Mouse (Mus musculus): Measurements from ENCODE around the gene Gm5788. TPM values are rescaled to one million over a fixed set of nuclear protein-coding genes. Genes with fewer than 3 reads are reported as not detected.
"Not testable (repeated sequence)": the region's sequence is repeated elsewhere in the genome, so short reads cannot be mapped to it uniquely, and the experiment has no call there.

Gene Gm5788
- polyA plus RNA-seq, 1 experiment from 2014 or later = not detected

GRCm38 (mm10) chr12:87482482-87482881, 12.0 kb upstream of the Gm5788 start:
- WGBS = 78% methylated on average over 5 of the region's 5 CpGs
- not testable (repeated sequence) for H3K27ac ChIP-seq (replicated peaks; ENCODE audit: low read depth, low read length); H3K27me3 ChIP-seq (ENCODE audit: control insufficient read depth, insufficient read depth, low read length); H3K4me2 ChIP-seq (ENCODE audit: low read depth, low read length); H3K4me1 ChIP-seq (ENCODE audit: control insufficient read depth, insufficient read depth, low read length); H3K9ac ChIP-seq (replicated peaks; ENCODE audit: low read length); ATAC-seq (replicated peaks; ENCODE audit: insufficient number of reproducible peaks, low FRiP score, low TSS enrichment, low read depth); H3K9me3 ChIP-seq (replicated peaks; ENCODE audit: control insufficient read depth, low read length); DNase-seq (ENCODE audit: low spot score); H3K4me3 ChIP-seq (ENCODE audit: low read depth, low read length); H3K36me3 ChIP-seq (replicated peaks; ENCODE audit: control insufficient read depth, insufficient read depth, low read depth, low read length)

DNA sequence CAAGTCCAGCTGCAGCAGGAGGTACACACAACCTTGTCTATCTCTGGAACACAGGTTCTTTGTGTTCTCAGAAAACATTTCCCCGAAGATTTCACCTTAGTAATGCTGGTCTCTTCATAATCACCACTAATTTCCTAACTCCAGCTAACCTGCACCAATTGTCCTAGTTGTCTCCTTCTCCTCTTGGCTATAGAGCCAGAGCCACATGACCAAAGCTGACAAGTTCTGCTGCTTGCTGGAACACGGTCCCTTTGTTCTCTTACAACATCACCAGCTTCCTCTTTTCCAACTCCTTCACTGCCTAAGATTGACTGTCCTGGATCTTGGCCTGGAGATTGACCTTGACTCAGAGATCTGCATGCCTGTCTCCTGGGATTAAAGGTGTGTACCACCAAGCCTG, 5.8 kb upstream of the Gm5788 start:
- H3K36me3 ChIP-seq (replicated peaks; ENCODE audit: control insufficient read depth, insufficient read depth, low read depth, low read length); H3K4me1 ChIP-seq (ENCODE audit: control insufficient read depth, insufficient read depth, low read length); H3K27ac ChIP-seq (replicated peaks; ENCODE audit: low read depth, low read length); H3K4me2 ChIP-seq (ENCODE audit: low read depth, low read length); H3K9me3 ChIP-seq (replicated peaks; ENCODE audit: control insufficient read depth, low read length); ATAC-seq (replicated peaks; ENCODE audit: insufficient number of reproducible peaks, low FRiP score, low TSS enrichment, low read depth); H3K4me3 ChIP-seq (ENCODE audit: low read depth, low read length); H3K9ac ChIP-seq (replicated peaks; ENCODE audit: low read length); DNase-seq (ENCODE audit: low spot score); H3K27me3 ChIP-seq (ENCODE audit: control insufficient read depth, insufficient read depth, low read length): not testable (repeated sequence)
- 52% methylated on average over 2 of the region's 2 CpGs for whole genome bisulfite sequencing

DNA sequence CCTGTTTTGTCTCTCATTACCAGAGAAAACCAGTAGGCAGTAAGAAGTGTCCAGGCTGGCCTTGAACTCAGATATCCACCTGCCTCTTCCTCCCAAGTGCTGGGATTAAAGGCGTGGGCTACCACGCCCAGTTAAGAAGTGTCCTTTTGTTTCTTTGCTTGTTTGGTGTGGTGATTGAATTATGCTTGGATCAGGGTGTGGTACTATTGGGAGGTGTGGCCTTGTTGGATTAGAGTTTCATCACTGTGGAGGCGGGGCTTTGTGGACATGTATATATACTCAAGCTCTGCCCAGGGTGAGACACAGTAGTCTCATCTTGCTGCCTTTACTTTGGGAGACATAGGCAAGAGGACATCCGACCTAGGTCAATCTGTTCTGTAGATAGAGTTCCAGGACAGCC, 19.5 kb downstream of the Gm5788 start, which contains the start of gene Gm8300:
Gene Gm8300, plus strand, starts transcription at position 301 of the 400 bp plus-strand sequence.
- not testable (repeated sequence) for H3K36me3 ChIP-seq (replicated peaks; ENCODE audit: control insufficient read depth, insufficient read depth, low read depth, low read length); ATAC-seq (replicated peaks; ENCODE audit: insufficient number of reproducible peaks, low FRiP score, low TSS enrichment, low read depth); H3K9me3 ChIP-seq (replicated peaks; ENCODE audit: control insufficient read depth, low read length); H3K4me2 ChIP-seq (ENCODE audit: low read depth, low read length); DNase-seq (ENCODE audit: low spot score); H3K4me3 ChIP-seq (ENCODE audit: low read depth, low read length); H3K27ac ChIP-seq (replicated peaks; ENCODE audit: low read depth, low read length); H3K9ac ChIP-seq (replicated peaks; ENCODE audit: low read length); H3K27me3 ChIP-seq (ENCODE audit: control insufficient read depth, insufficient read depth, low read length); H3K4me1 ChIP-seq (ENCODE audit: control insufficient read depth, insufficient read depth, low read length)
- 77% methylated on average over 4 of the region's 4 CpGs for WGBS

- not testable (repeated sequence) for H3K9ac ChIP-seq (replicated peaks; ENCODE audit: low read length); H3K4me3 ChIP-seq (ENCODE audit: low read depth, low read length); H3K4me1 ChIP-seq (ENCODE audit: control insufficient read depth, insufficient read depth, low read length); H3K9me3 ChIP-seq (replicated peaks; ENCODE audit: control insufficient read depth, low read length); ATAC-seq (replicated peaks; ENCODE audit: insufficient number of reproducible peaks, low FRiP score, low TSS enrichment, low read depth); H3K4me2 ChIP-seq (ENCODE audit: low read depth, low read length); DNase-seq (ENCODE audit: low spot score); H3K36me3 ChIP-seq (replicated peaks; ENCODE audit: control insufficient read depth, insufficient read depth, low read depth, low read length); H3K27me3 ChIP-seq (ENCODE audit: control insufficient read depth, insufficient read depth, low read length); H3K27ac ChIP-seq (replicated peaks; ENCODE audit: low read depth, low read length)
- 78% methylated on average over 3 of the region's 3 CpGs for WGBS
Observed at GRCm38 (mm10) chr12:87519616-87520015, 25.1 kb downstream of the Gm5788 start.

DNA sequence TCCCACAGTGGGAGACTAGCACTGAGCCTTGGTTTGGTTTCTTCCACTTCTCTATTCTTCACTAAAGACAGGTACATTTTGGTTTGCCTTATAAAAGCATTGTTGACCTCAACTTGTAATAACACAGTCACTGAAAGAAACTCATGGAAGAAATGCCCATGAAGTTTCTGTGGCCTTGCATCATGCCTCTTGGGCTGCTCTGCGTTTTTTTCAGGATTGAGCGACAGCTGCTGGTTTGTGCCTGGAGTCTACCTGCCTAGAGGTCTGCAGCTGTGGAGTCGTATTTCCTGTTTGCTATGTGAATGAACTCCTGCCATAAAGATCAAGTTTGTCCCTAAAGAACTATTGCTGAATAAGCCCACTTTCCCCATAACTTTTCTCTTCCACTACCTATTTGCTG, 49.4 kb downstream of the Gm5788 start:
- Histone ChIP-seq H3K4me1 (ENCODE audit: control insufficient read depth, insufficient read depth, low read length) (no peaks in the 10 kb centered on the region), H3K27me3 (ENCODE audit: control insufficient read depth, insufficient read depth, low read length) (no peaks in the 10 kb centered on the region), H3K4me2 (ENCODE audit: low read depth, low read length) (no peak overlapping the region), H3K4me3 (ENCODE audit: low read depth, low read length) (no peak overlapping the region), H3K9ac (replicated peaks; ENCODE audit: low read length) (no peak overlapping the region), H3K36me3 (replicated peaks; ENCODE audit: control insufficient read depth, insufficient read depth, low read depth, low read length) (no peaks in the 10 kb centered on the region), H3K27ac (replicated peaks; ENCODE audit: low read depth, low read length) (no peak overlapping the region), H3K9me3 (replicated peaks; ENCODE audit: control insufficient read depth, low read length) (no peaks in the 10 kb centered on the region)
- ATAC-seq (replicated peaks; ENCODE audit: insufficient number of reproducible peaks, low FRiP score, low TSS enrichment, low read depth) (no peak), DNase-seq (ENCODE audit: low spot score) (no peak)
- 83% methylated on average over 3 of the region's 3 CpGs for whole genome bisulfite sequencing

Other genes starting within 250 kb of the Gm5788 start
- gene Vipas39, start 228.5 kb upstream of the Gm5788 start, polyA plus RNA-seq (2014; fragmentation: Nextera tagmentation; extraction: Ambion mirVana) = 61.9 and 62.0 TPM in 2 replicates
- 245 and 266 TPM in 2 replicates for gene Ahsa1, start 228.2 kb upstream of the Gm5788 start, polyA plus RNA-seq (2014; fragmentation: Nextera tagmentation; extraction: Ambion mirVana)
- 0.34 and 0.98 TPM in 2 replicates for gene Ism2, start 195.0 kb upstream of the Gm5788 start, polyA plus RNA-seq (2014; fragmentation: Nextera tagmentation; extraction: Ambion mirVana)
- gene Sptlc2, start 106.4 kb upstream of the Gm5788 start, polyA plus RNA-seq (2014; fragmentation: Nextera tagmentation; extraction: Ambion mirVana) = 65.0 and 66.1 TPM in 2 replicates
- gene Slirp, start 50.8 kb upstream of the Gm5788 start, polyA plus RNA-seq (2014; fragmentation: Nextera tagmentation; extraction: Ambion mirVana) = 303 and 309 TPM in 2 replicates
- 33.4 and 42.9 TPM in 2 replicates for gene Alkbh1, start 50.7 kb upstream of the Gm5788 start, polyA plus RNA-seq (2014; fragmentation: Nextera tagmentation; extraction: Ambion mirVana)
- 169 and 176 TPM in 2 replicates for gene Snw1, start 22.4 kb upstream of the Gm5788 start, polyA plus RNA-seq (2014; fragmentation: Nextera tagmentation; extraction: Ambion mirVana)
- not detected in 2 replicates for gene Gm8300, start 19.6 kb downstream of the Gm5788 start, polyA plus RNA-seq (2014; fragmentation: Nextera tagmentation; extraction: Ambion mirVana)
- gene Oog1, start 108.0 kb downstream of the Gm5788 start, polyA plus RNA-seq (2014; fragmentation: Nextera tagmentation; extraction: Ambion mirVana) = not detected in 2 replicates
- not detected in 2 replicates for gene Gm4027, start 124.1 kb downstream of the Gm5788 start, polyA plus RNA-seq (2014; fragmentation: Nextera tagmentation; extraction: Ambion mirVana)
- gene Gm16381, start 149.9 kb downstream of the Gm5788 start, polyA plus RNA-seq (2014; fragmentation: Nextera tagmentation; extraction: Ambion mirVana) = not detected in 2 replicates

All from embryonic facial prominence, embryonic 11.5 days (tissue).